Mouse (Mus musculus) myocyte (in vitro differentiated cells): Measurements from ENCODE around the gene Efna1. TPM values are rescaled to one million over a fixed set of nuclear protein-coding genes. Genes with fewer than 3 reads are reported as not detected.

Experiments used
- H3K27me3 ChIP-seq: one replicate; pipeline ENCODE4 v1.6.1; 2011; ENCODE audit not compliant: control insufficient read depth, insufficient read depth, insufficient read length
- H3K36me3 ChIP-seq: one replicate; pipeline ENCODE4 v1.6.1; 2011; ENCODE audit not compliant: control insufficient read depth, insufficient read depth
- H3K4me2 ChIP-seq: one replicate; pipeline ENCODE4 v1.6.1; 2011; ENCODE audit warnings: low read depth, control low read depth
- H3K4me3 ChIP-seq: one replicate; pipeline ENCODE4 v1.5.1; 2011; ENCODE audit warnings: mild to moderate bottlenecking, control low read depth, moderate library complexity
- H3K79me2 ChIP-seq: one replicate; pipeline ENCODE4 v1.6.1; 2011; ENCODE audit not compliant: control insufficient read depth, insufficient read depth
- H3ac ChIP-seq: one replicate; pipeline ENCODE4 v1.6.1; 2011; ENCODE audit not compliant: control insufficient read depth, insufficient read length
- CEBPB ChIP-seq: IDR thresholded peaks from 2 replicates; pipeline ENCODE4 v1.6.1; 2011; ENCODE audit warnings: mild to moderate bottlenecking, moderate library complexity; ENCODE audit not compliant: poor library complexity, insufficient read depth, severe bottlenecking
- E2F4 ChIP-seq: IDR thresholded peaks from one replicate; pipeline ENCODE4 v1.6.1; 2011; ENCODE audit warnings: mild to moderate bottlenecking, control low read depth, moderate library complexity; ENCODE audit not compliant: insufficient read depth
- MAX ChIP-seq: IDR thresholded peaks from one replicate; pipeline ENCODE4 v1.6.1; 2011; ENCODE audit warnings: low read depth, mild to moderate bottlenecking, control low read depth
- MYOD1 ChIP-seq, 3 experiments: IDR thresholded peaks; one replicate each; pipeline ENCODE4 v1.6.1; 2011; ENCODE audit warnings: control low read depth in 2 of 3, low read depth in 2 of 3, mild to moderate bottlenecking in 2 of 3, moderate library complexity in 1 of 3; ENCODE audit not compliant: insufficient read length in 2 of 3, control insufficient read depth in 1 of 3
- MYOG ChIP-seq, 3 experiments: IDR thresholded peaks; one replicate each; pipeline ENCODE4 v1.6.1; 2011; ENCODE audit warnings: control low read depth in 2 of 3, low read depth in 2 of 3, mild to moderate bottlenecking in 2 of 3; ENCODE audit not compliant: insufficient read length in 2 of 3, control insufficient read depth in 1 of 3, insufficient read depth in 1 of 3
- POLR2A ChIP-seq: IDR thresholded peaks from one replicate; pipeline ENCODE4 v1.6.1; 2011; ENCODE audit warnings: low read depth, mild to moderate bottlenecking, control low read depth, moderate library complexity; ENCODE audit not compliant: insufficient read length
- POLR2AphosphoS2 ChIP-seq: IDR thresholded peaks from one replicate; pipeline ENCODE4 v1.6.1; 2011; ENCODE audit warnings: low read depth, control low read depth; ENCODE audit not compliant: insufficient read length
- REST ChIP-seq: IDR thresholded peaks from one replicate; pipeline ENCODE4 v1.6.1; 2011; ENCODE audit warnings: mild to moderate bottlenecking, control low read depth, moderate library complexity; ENCODE audit not compliant: insufficient read depth, insufficient read length
- SRF ChIP-seq: IDR thresholded peaks from one replicate; pipeline ENCODE4 v1.6.1; 2011; ENCODE audit warnings: low read depth; ENCODE audit not compliant: control insufficient read depth, insufficient read length
- TCF12 ChIP-seq: IDR thresholded peaks from one replicate; pipeline ENCODE4 v1.6.1; 2011; ENCODE audit warnings: mild to moderate bottlenecking, control low read depth; ENCODE audit not compliant: poor library complexity, insufficient read depth, severe bottlenecking
- TCF3 ChIP-seq: IDR thresholded peaks from one replicate; pipeline ENCODE4 v1.6.1; 2011; ENCODE audit warnings: low read depth, control low read depth; ENCODE audit not compliant: insufficient read length
- USF1 ChIP-seq: IDR thresholded peaks from one replicate; pipeline ENCODE4 v1.6.1; 2011; ENCODE audit warnings: low read depth, mild to moderate bottlenecking, control low read depth, moderate library complexity
- polyA plus RNA-seq: library from polyadenylated mRNA; unstranded; fragments of >200 nt; fragmentation: generic; extraction: Trizol; gene quantifications from one replicate; pipeline ENCODE4 v1.2.1, GENCODE M21; 2012; ENCODE audit warnings: missing spikeins

Efna1 gene
- polyA plus RNA-seq, 1 experiment = 8.2 TPM

DNA sequence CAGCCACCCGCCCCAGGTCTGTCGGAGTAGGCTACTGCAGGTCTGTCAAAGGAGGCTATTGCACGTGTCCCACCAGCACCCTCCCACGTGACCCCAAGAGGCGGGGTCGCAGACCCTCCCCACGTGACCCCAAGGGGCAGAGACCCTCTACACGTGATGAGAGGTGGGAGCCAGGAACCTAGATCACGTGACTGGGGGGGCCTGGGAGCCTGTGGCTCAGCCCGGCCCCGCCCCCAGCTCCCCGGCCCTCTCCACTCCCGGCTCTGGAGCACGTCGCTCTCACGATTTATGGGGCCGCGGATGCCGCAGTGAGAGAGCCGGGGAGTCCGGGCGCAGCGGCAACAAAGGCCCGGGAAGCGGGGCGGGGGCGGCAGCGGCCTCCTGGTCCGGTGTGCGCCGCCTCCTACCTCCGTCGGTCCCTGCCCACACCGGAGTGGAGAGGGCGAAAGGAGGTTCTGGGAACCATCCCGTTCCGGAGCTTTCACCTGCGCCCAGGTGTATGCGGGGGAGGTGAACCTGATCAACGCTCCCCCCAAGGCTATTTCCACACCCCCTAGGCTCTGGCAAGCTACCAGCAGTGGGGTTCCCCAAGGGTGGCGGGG is 39.7 kb upstream of the Efna1 start:
- Histone ChIP-seq H3ac (no peak overlapping the region), H3K36me3 (no peaks in the 10 kb centered on the region), H3K4me2 (peak overlapping the region; percentile 91), H3K79me2 (no peaks in the 10 kb centered on the region), H3K4me3 (no peak overlapping the region), H3K27me3 (peaks cover 43% of the 10 kb centered on the region)
- TF ChIP-seq MYOD1 (IDR thresholded peaks at IDR 0.05; ENCODE audit: control insufficient read depth in 1 of 3, insufficient read length in 2 of 3, low read depth in 2 of 3) (no peak), USF1 (peak; percentile 50), REST (no peak)

DNA sequence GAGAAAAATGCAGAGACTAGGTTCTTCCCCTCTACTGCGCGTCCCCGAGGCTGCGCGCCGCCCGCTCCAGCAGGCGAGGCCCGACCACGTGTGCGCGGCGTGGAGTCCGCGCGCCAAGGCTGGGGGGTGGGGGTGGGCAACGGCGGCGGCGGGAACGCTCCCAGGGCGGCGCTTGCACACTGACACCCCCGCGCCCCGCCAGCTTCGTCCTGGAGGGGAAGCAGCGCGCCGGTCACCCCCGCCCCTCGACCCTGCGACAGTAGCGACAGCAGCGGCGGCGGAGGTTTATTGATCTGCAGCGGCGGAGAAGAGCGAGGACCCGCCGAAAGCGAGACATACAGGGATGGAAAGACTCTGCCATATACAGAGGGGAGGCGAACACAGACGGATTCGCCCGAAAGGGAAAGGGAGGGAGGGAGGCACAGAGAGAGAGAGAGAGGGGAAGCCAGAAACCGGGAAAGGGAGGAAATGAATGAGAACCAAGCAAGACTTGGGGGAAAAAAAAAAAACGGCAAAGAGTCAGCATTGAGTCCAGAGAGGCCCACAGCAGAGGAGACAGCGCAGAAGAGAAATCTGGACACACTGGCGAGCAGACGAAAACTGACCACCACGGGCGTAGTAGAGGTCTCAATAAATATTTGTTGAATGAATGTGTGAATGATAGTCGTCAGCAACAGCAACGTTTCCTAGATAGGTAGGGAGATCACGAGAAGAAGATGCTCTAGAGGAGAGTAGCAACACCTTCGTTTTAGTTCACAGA is 38.8 kb upstream of the Efna1 start:
- no peak for TF ChIP-seq TCF12
- no peak for TF ChIP-seq USF1
- TF ChIP-seq MYOG (IDR thresholded peaks at IDR 0.05; ENCODE audit: control insufficient read depth in 1 of 3, insufficient read depth in 1 of 3, insufficient read length in 2 of 3, low read depth in 2 of 3) = no peak
- no peak for TF ChIP-seq TCF3
- no peak for TF ChIP-seq E2F4
- no peak for TF ChIP-seq CEBPB
- no peak for TF ChIP-seq POLR2A
- no peak for TF ChIP-seq REST
- TF ChIP-seq MYOD1 (IDR thresholded peaks at IDR 0.05; ENCODE audit: control insufficient read depth in 1 of 3, insufficient read length in 2 of 3, low read depth in 2 of 3) = no peak
- no peak for TF ChIP-seq MAX
- no peak for TF ChIP-seq SRF
- no peak for TF ChIP-seq POLR2AphosphoS2
- Histone ChIP-seq H3ac (no peak overlapping the region), H3K4me3 (no peak overlapping the region), H3K36me3 (no peaks in the 10 kb centered on the region), H3K4me2 (peak overlapping the region; percentile 91), H3K79me2 (no peaks in the 10 kb centered on the region), H3K27me3 (peaks cover 43% of the 10 kb centered on the region)

DNA sequence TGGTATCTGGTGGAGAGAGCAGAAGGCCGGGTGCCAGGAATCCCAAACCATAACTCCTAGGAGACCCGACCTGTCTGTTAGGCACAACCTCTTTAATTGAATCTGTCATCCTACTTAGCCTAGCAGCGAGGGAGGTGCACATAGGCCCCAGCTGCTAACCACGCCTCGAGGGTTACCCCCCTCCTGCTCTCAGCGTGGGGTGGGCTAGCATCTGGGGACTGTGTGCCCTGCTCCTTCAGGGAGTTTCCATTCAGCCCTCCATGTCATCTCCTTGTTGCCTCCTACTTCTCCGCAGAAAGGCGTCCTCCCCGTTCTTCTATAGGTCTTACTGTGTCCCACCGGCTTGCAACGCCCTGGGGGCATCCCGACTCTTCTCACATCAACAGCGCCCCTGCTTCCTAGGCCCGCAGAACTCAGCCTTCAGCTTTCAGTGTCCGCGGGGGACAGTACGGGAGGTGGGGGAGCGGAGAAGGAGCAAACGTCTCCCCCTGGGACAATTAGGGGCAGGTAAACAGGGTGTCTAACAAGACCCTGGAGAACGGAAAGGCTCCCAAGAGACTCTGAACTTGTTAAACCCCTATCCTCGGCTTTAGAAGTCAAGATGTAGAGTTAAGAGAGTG is 38.1 kb upstream of the Efna1 start:
- H3ac ChIP-seq = no peak overlapping the region
- H3K4me3 ChIP-seq = no peak overlapping the region
- H3K4me2 ChIP-seq = no peak overlapping the region
- peaks cover 43% of the 10 kb centered on the region for H3K27me3 ChIP-seq
- TF ChIP-seq TCF12 (no peak), E2F4 (no peak), POLR2A (no peak), REST (no peak), USF1 (no peak), MAX (no peak), TCF3 (no peak), MYOD1 (IDR thresholded peaks at IDR 0.05; ENCODE audit: control insufficient read depth in 1 of 3, insufficient read length in 2 of 3, low read depth in 2 of 3) (no peak), MYOG (IDR thresholded peaks at IDR 0.05; ENCODE audit: control insufficient read depth in 1 of 3, insufficient read depth in 1 of 3, insufficient read length in 2 of 3, low read depth in 2 of 3) (no peak), POLR2AphosphoS2 (no peak), SRF (no peak), CEBPB (no peak)
- H3K79me2 ChIP-seq = no peaks in the 10 kb centered on the region
- H3K36me3 ChIP-seq = no peaks in the 10 kb centered on the region

DNA sequence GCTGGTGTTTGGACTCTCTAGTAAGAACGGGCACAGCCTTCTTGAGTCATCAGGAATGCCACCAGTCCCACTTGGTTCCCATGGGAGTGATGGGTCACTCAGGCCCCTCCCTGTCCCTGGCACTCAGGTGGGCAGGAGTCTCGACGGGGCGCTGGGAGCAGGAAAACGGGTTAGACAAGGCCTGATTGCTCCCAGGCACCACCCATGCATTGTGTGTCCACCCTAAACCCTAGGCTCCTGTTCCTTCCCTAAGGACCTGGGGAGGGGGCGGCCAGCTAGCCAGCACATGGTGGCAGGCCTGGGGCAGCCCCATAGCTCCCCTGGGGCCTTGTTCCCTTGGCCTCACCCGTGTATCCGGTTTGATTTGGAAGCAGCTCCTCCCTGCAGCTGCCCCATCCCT is 37.4 kb upstream of the Efna1 start:
- Histone ChIP-seq H3K79me2 (no peaks in the 10 kb centered on the region), H3K36me3 (no peaks in the 10 kb centered on the region), H3K27me3 (peaks cover 43% of the 10 kb centered on the region), H3K4me2 (no peak overlapping the region), H3K4me3 (no peak overlapping the region), H3ac (no peak overlapping the region)
- TF ChIP-seq MYOG (IDR thresholded peaks at IDR 0.05; ENCODE audit: control insufficient read depth in 1 of 3, insufficient read depth in 1 of 3, insufficient read length in 2 of 3, low read depth in 2 of 3) = peak in 1 of 3 experiments; percentile 26
- TF ChIP-seq POLR2AphosphoS2 = no peak

DNA sequence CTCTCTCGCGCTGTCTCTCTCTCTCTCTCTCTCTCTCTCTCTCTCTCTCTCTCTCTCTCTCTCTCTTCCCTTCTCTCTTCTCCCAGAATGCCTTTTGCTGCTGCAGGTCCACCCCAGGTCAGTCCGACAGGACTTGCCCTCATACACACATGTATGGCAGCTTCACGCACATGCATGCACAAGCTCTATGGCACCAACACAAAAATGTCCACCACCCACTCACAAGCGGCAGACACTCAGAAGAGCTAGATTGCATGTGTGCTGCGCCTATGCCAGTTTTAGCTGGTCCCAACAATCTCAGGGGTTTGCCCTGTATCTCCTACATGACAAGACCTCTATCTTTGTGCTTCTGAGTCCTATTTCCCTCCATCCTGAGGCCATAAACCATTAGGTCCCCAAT is 36.3 kb upstream of the Efna1 start:
- Histone ChIP-seq H3ac (no peak overlapping the region), H3K4me3 (no peak overlapping the region), H3K79me2 (no peaks in the 10 kb centered on the region), H3K4me2 (no peak overlapping the region), H3K36me3 (no peaks in the 10 kb centered on the region), H3K27me3 (peaks cover 33% of the 10 kb centered on the region)
- TF ChIP-seq POLR2A (no peak), POLR2AphosphoS2 (no peak), TCF3 (no peak), MYOD1 (IDR thresholded peaks at IDR 0.05; ENCODE audit: control insufficient read depth in 1 of 3, insufficient read length in 2 of 3, low read depth in 2 of 3) (no peak), SRF (no peak), CEBPB (no peak), USF1 (no peak), E2F4 (no peak), TCF12 (no peak), REST (no peak), MAX (no peak), MYOG (IDR thresholded peaks at IDR 0.05; ENCODE audit: control insufficient read depth in 1 of 3, insufficient read depth in 1 of 3, insufficient read length in 2 of 3, low read depth in 2 of 3) (no peak)
